Mouse (Mus musculus): ENCODE data around the gene Mecr. TPM values are rescaled to one million over a fixed set of nuclear protein-coding genes. Genes with fewer than 3 reads are reported as not detected.
A peak's percentile ranks its signal among the peaks of the same experiment; 100 is the strongest.

The Mecr gene
- polyA plus RNA-seq, 1 experiment from 2014 or later: 35.7 TPM

- peaks cover 25% of the 10 kb centered on the region for H3K27me3 ChIP-seq (replicated peaks)
- H3K4me2 ChIP-seq: no peak overlapping the region
- H3K9ac ChIP-seq: no peak overlapping the region
- no peaks in the 10 kb centered on the region for H3K9me3 ChIP-seq (replicated peaks)
- H3K4me3 ChIP-seq: no peak overlapping the region
- WGBS: 68% methylated on average over 10 of the region's 10 CpGs
- H3K36me3 ChIP-seq: no peaks in the 10 kb centered on the region
- ATAC-seq (ENCODE audit: insufficient number of reproducible peaks, low FRiP score): no peak
- no peak overlapping the region for H3K27ac ChIP-seq (ENCODE audit: poor library complexity, severe bottlenecking)
- H3K4me1 ChIP-seq (replicated peaks): peaks cover 4% of the 10 kb centered on the region; the same call in 1 of the 2 replicates
Measured at GRCm38 (mm10) chr4:131815774-131816173, 27.5 kb upstream of the Mecr start.

- Histone ChIP-seq H3K27me3 (replicated peaks) (peaks cover 40% of the 10 kb centered on the region), H3K4me2 (peak overlapping the region; percentile 31), H3K27ac (ENCODE audit: poor library complexity, severe bottlenecking) (no peak overlapping the region), H3K36me3 (no peaks in the 10 kb centered on the region), H3K4me3 (no peak overlapping the region), H3K4me1 (replicated peaks) (peaks cover 4% of the 10 kb centered on the region; the same call in 1 of the 2 replicates), H3K9ac (no peak overlapping the region), H3K9me3 (replicated peaks) (no peaks in the 10 kb centered on the region; the same call in 1 of the 2 replicates)
- 35% methylated on average over 23 of the region's 23 CpGs for WGBS
- ATAC-seq (ENCODE audit: insufficient number of reproducible peaks, low FRiP score): no peak
Measured at GRCm38 (mm10) chr4:131818926-131819325, 24.3 kb upstream of the Mecr start.

- H3K27me3 ChIP-seq (replicated peaks): peaks cover 46% of the 10 kb centered on the region
- H3K9ac ChIP-seq: no peak overlapping the region
- 40% methylated on average over 16 of the region's 16 CpGs for WGBS
- no peak for ATAC-seq (ENCODE audit: insufficient number of reproducible peaks, low FRiP score)
- no peak overlapping the region for H3K27ac ChIP-seq (ENCODE audit: poor library complexity, severe bottlenecking)
- peaks cover 4% of the 10 kb centered on the region; the same call in 1 of the 2 replicates for H3K4me1 ChIP-seq (replicated peaks)
- H3K4me3 ChIP-seq: no peak overlapping the region
- H3K4me2 ChIP-seq: no peak overlapping the region
- H3K9me3 ChIP-seq (replicated peaks): no peaks in the 10 kb centered on the region; the same call in 1 of the 2 replicates
- H3K36me3 ChIP-seq: no peaks in the 10 kb centered on the region
Measured at GRCm38 (mm10) chr4:131821161-131821731, 22.0 kb upstream of the Mecr start.

- Histone ChIP-seq H3K9ac (no peak overlapping the region), H3K36me3 (no peaks in the 10 kb centered on the region), H3K9me3 (replicated peaks) (no peaks in the 10 kb centered on the region; the same call in 1 of the 2 replicates), H3K4me1 (replicated peaks) (peaks cover 4% of the 10 kb centered on the region), H3K4me2 (no peak overlapping the region), H3K4me3 (no peak overlapping the region), H3K27ac (ENCODE audit: poor library complexity, severe bottlenecking) (no peak overlapping the region), H3K27me3 (replicated peaks) (peaks cover 43% of the 10 kb centered on the region)
- WGBS: 70% methylated on average over 3 of the region's 3 CpGs
- no peak for ATAC-seq (ENCODE audit: insufficient number of reproducible peaks, low FRiP score)
Measured at GRCm38 (mm10) chr4:131822583-131822982, 20.7 kb upstream of the Mecr start.

- H3K9me3 ChIP-seq (replicated peaks): no peaks in the 10 kb centered on the region; the same call in 1 of the 2 replicates
- 74% methylated on average over 3 of the region's 3 CpGs for WGBS
- no peaks in the 10 kb centered on the region; the same call in 1 of the 2 replicates for H3K4me1 ChIP-seq (replicated peaks)
- H3K36me3 ChIP-seq: no peaks in the 10 kb centered on the region
- H3K27me3 ChIP-seq (replicated peaks): peaks cover 29% of the 10 kb centered on the region
- no peak overlapping the region for H3K9ac ChIP-seq
- no peak for ATAC-seq (ENCODE audit: insufficient number of reproducible peaks, low FRiP score)
- H3K4me3 ChIP-seq: no peak overlapping the region
- H3K4me2 ChIP-seq: no peak overlapping the region
- no peak overlapping the region for H3K27ac ChIP-seq (ENCODE audit: poor library complexity, severe bottlenecking)
Measured at GRCm38 (mm10) chr4:131824939-131825338, 18.3 kb upstream of the Mecr start.

- Histone ChIP-seq H3K4me2 (no peak overlapping the region), H3K27me3 (replicated peaks) (peaks cover 26% of the 10 kb centered on the region), H3K27ac (ENCODE audit: poor library complexity, severe bottlenecking) (no peak overlapping the region), H3K4me1 (replicated peaks) (no peaks in the 10 kb centered on the region; the same call in 1 of the 2 replicates), H3K9me3 (replicated peaks) (no peaks in the 10 kb centered on the region; the same call in 1 of the 2 replicates), H3K4me3 (no peak overlapping the region), H3K36me3 (no peaks in the 10 kb centered on the region), H3K9ac (no peak overlapping the region)
- ATAC-seq (ENCODE audit: insufficient number of reproducible peaks, low FRiP score): no peak
- 35% methylated on average over 8 of the region's 8 CpGs for WGBS
Measured at GRCm38 (mm10) chr4:131825830-131826229, 17.4 kb upstream of the Mecr start.

GRCm38 (mm10) chr4:131826905-131827304, 16.4 kb upstream of the Mecr start:
- WGBS: 14% methylated on average over 6 of the region's 6 CpGs
- H3K4me2 ChIP-seq: no peak overlapping the region
- H3K9ac ChIP-seq: no peak overlapping the region
- H3K9me3 ChIP-seq (replicated peaks): no peaks in the 10 kb centered on the region; the same call in 1 of the 2 replicates
- ATAC-seq (ENCODE audit: insufficient number of reproducible peaks, low FRiP score): no peak
- H3K27ac ChIP-seq (ENCODE audit: poor library complexity, severe bottlenecking): no peak overlapping the region
- H3K4me3 ChIP-seq: no peak overlapping the region
- no peaks in the 10 kb centered on the region for H3K36me3 ChIP-seq
- H3K27me3 ChIP-seq (replicated peaks): peaks cover 22% of the 10 kb centered on the region
- H3K4me1 ChIP-seq (replicated peaks): no peaks in the 10 kb centered on the region; the same call in 1 of the 2 replicates

GRCm38 (mm10) chr4:131829123-131829522, 14.1 kb upstream of the Mecr start:
- H3K4me1 ChIP-seq (replicated peaks): peaks cover 2% of the 10 kb centered on the region; the same call in 1 of the 2 replicates
- H3K27ac ChIP-seq (ENCODE audit: poor library complexity, severe bottlenecking): no peak overlapping the region

GRCm38 (mm10) chr4:131831546-131832045, 11.7 kb upstream of the Mecr start:
- H3K27me3 ChIP-seq (replicated peaks): peaks cover 33% of the 10 kb centered on the region
- H3K36me3 ChIP-seq: no peaks in the 10 kb centered on the region
- H3K9ac ChIP-seq: no peak overlapping the region
- no peak overlapping the region for H3K4me2 ChIP-seq
- H3K9me3 ChIP-seq (replicated peaks): no peaks in the 10 kb centered on the region
- no peak overlapping the region for H3K4me3 ChIP-seq
- H3K27ac ChIP-seq (ENCODE audit: poor library complexity, severe bottlenecking): no peak overlapping the region
- 67% methylated on average over 5 of the region's 5 CpGs for WGBS
- H3K4me1 ChIP-seq (replicated peaks): peaks cover 7% of the 10 kb centered on the region
- no peak for ATAC-seq (ENCODE audit: insufficient number of reproducible peaks, low FRiP score)

More at GRCm38 (mm10) chr4:131829123-131829522, 14.1 kb upstream of the Mecr start:
- WGBS: 65% methylated on average over 8 of the region's 8 CpGs
- ATAC-seq (ENCODE audit: insufficient number of reproducible peaks, low FRiP score): 0 out of 2 replicates have a peak, but pooled peaks have one; percentile 42
- Histone ChIP-seq H3K4me2 (no peak overlapping the region), H3K9ac (no peak overlapping the region), H3K4me3 (no peak overlapping the region), H3K9me3 (replicated peaks) (no peaks in the 10 kb centered on the region), H3K27me3 (replicated peaks) (peaks cover 16% of the 10 kb centered on the region), H3K36me3 (no peaks in the 10 kb centered on the region)

- Histone ChIP-seq H3K36me3 (no peaks in the 10 kb centered on the region), H3K4me1 (replicated peaks) (peaks cover 16% of the 10 kb centered on the region), H3K27me3 (replicated peaks) (peaks cover 42% of the 10 kb centered on the region), H3K27ac (ENCODE audit: poor library complexity, severe bottlenecking) (no peak overlapping the region), H3K9me3 (replicated peaks) (no peaks in the 10 kb centered on the region), H3K4me3 (no peak overlapping the region), H3K9ac (no peak overlapping the region), H3K4me2 (no peak overlapping the region)
- 56% methylated on average over 3 of the region's 3 CpGs for WGBS
- ATAC-seq (ENCODE audit: insufficient number of reproducible peaks, low FRiP score): no peak
Measured at GRCm38 (mm10) chr4:131832759-131833407, 10.4 kb upstream of the Mecr start.

GRCm38 (mm10) chr4:131833971-131834609, 9.2 kb upstream of the Mecr start:
- H3K4me2 ChIP-seq: no peak overlapping the region
- H3K9ac ChIP-seq: no peak overlapping the region
- H3K4me1 ChIP-seq (replicated peaks): peaks cover 16% of the 10 kb centered on the region
- H3K36me3 ChIP-seq: no peaks in the 10 kb centered on the region
- no peak overlapping the region for H3K4me3 ChIP-seq
- no peak for ATAC-seq (ENCODE audit: insufficient number of reproducible peaks, low FRiP score)
- no peaks in the 10 kb centered on the region for H3K9me3 ChIP-seq (replicated peaks)
- peaks cover 49% of the 10 kb centered on the region for H3K27me3 ChIP-seq (replicated peaks)
- H3K27ac ChIP-seq (ENCODE audit: poor library complexity, severe bottlenecking): no peak overlapping the region
- WGBS: 22% methylated on average over 9 of the region's 9 CpGs

Measured in heart, embryonic 12.5 days (tissue).